Mouse (Mus musculus): Measurements from ENCODE around the gene AC131692.1. TPM values are rescaled to one million over a fixed set of nuclear protein-coding genes. Genes with fewer than 3 reads are reported as not detected.

AC131692.1 gene
- polyA plus RNA-seq (2015; fragmentation: Nextera tagmentation; extraction: Ambion mirVana) = 0.23 and 0.25 TPM in 2 replicates

DNA sequence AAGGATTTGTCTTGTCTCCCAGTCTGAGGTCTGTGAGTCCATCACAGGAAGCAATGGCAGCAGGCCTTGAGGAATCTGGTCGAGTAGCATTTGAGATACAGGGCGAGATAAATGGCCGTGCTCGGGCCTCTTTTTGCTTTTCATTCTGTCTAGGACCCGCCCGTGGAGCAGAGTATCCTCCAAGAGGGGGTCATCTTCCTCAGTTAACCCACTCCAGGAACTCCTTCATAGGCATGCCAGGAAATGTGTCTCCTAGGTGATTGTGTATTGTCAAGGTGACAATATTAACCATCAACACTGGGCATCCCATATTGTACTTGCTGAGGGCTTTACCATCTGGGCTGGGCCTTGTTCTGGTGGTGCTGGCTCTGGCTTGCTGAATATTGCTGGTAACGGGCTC lies at the start of gene AC131692.1:
AC131692.1 (plus strand) TSS at position 301 of the 400 bp plus-strand sequence.
- 80% methylated on average over 7 of the region's 7 CpGs for WGBS (ENCODE audit: insufficient replicate concordance)
- H3K36me3 ChIP-seq (replicated peaks) = peaks cover 81% of the 10 kb centered on the region
- no peaks in the 10 kb centered on the region for H3K9me3 ChIP-seq (replicated peaks)
- no peak for ATAC-seq (ENCODE audit: insufficient read depth)
- no peaks in the 10 kb centered on the region for H3K27me3 ChIP-seq
- H3K27ac ChIP-seq (replicated peaks) = no peak within 1 kb of the TSS
- H3K9ac ChIP-seq = no peak within 1 kb of the TSS
- peaks cover 9% of the 10 kb centered on the region; the same call in 1 of the 2 replicates for H3K4me1 ChIP-seq (replicated peaks)
- no peak within 1 kb of the TSS for H3K4me2 ChIP-seq
- H3K4me3 ChIP-seq (replicated peaks) = no peak within 1 kb of the TSS

DNA sequence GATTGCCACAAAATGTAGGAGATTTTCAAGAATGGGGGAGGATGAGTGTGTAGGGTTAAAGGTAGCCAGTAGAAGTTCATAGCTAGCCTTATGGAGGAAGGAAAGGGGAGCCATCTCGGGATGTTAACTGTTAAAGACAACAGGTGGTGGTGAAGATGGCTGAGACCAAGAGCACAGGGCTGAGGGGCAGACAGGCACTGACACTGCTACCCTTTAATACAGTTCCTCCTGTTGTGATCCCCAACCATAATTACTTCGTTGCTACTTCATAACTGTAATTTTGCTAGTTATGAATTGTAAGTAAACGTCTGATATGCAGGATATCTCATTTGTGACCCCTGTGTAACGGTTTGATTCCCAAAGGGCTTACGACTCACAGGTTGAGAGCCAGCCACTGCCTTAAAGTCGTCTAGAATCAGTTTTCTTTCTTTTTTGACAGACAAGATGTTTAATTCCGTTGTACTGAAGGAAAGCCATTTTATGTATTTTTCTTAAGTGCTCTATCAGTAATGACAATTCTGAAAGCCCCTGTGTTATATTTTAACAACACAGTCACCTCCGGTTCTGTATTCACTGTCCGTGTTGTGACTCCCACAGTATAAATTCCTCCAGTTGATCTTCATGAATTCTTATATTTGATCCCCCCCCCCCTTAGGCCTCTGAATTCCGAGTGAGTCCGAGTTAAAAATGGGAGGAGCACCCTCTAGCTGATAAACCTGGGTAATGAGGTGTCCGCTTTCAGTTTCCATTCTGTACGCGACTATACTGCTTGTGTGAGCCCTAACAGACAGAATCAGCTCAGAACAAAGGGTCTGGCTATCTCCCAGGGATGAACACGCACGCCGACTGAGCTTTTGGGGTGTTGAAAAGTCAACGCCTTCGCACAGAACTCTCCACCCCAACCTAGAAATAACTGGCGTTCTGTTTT lies 48.6 kb upstream of the AC131692.1 start:
- Histone ChIP-seq H3K4me1 (replicated peaks) (peaks cover 42% of the 10 kb centered on the region), H3K9me3 (replicated peaks) (no peaks in the 10 kb centered on the region)
- WGBS (ENCODE audit: insufficient replicate concordance) = 12% methylated on average over 20 of the region's 20 CpGs

DNA sequence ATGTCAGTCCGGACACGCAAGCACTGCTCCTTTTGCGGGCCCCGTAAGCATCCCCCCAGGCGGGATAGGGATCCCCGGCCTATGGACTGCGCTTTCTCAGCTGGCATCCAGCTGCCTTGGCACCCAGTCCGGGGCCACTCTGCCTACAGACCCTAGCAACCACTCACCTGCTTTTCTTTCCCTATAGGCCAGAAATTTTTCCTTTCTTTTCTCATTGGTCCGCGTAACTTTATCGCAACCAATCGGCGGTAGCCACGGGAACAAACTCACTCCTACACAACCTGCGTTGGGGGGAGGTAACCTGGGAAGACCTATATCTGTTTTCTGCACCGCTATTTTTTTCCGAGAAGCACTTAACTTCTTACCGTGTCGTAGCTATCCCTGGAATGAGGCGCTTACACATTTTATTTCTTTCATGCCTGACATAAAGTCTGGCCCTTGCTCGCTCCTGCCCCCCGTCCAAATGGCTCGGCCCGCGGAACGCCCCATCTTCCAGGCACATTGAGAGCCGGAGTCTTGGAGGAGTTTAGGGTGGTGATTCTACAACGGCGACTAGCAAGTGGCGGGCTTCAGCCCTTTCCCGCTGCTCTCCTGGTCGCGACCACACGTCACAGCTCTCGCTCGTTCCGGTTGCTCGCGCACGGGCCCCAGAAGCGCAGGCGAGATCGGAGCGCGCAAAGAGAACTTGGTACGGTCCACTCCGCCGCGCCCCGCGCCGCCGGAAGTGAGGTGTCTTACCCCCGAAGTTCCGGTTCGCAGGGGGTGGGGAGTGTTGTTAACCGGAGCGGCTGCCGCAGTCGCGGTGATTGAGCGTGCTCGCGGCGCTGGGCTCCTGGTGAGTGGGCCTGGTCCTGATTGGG lies 47.7 kb upstream of the AC131692.1 start, which contains the start of gene Syvn1:
Syvn1 (plus strand) TSS at position 283 of the 860 bp plus-strand sequence.
- under 1% methylated on average over 65 of the region's 65 CpGs for WGBS (ENCODE audit: insufficient replicate concordance)
- Histone ChIP-seq H3K27ac (replicated peaks) (peak within 1 kb of the TSS; percentile 99), H3K27me3 (no peaks in the 10 kb centered on the region), H3K4me1 (replicated peaks) (peaks cover 48% of the 10 kb centered on the region), H3K4me2 (peak within 1 kb of the TSS; percentile 77), H3K9ac (peak within 1 kb of the TSS; percentile 73), H3K4me3 (replicated peaks) (peak within 1 kb of the TSS; percentile 87), H3K9me3 (replicated peaks) (no peaks in the 10 kb centered on the region), H3K36me3 (replicated peaks) (peaks cover 37% of the 10 kb centered on the region)
- peak; percentile 90 for ATAC-seq (ENCODE audit: insufficient read depth)

More for the DNA sequence above, 48.6 kb upstream of the AC131692.1 start:
- ATAC-seq (ENCODE audit: insufficient read depth) = peak; percentile 55
- peak overlapping the region; percentile 99 for H3K27ac ChIP-seq (replicated peaks)
- peak overlapping the region; percentile 87 for H3K4me3 ChIP-seq (replicated peaks)
- H3K9ac ChIP-seq = peak overlapping the region; percentile 73
- peaks cover 28% of the 10 kb centered on the region for H3K36me3 ChIP-seq (replicated peaks)
- H3K27me3 ChIP-seq = no peaks in the 10 kb centered on the region
- peak overlapping the region; percentile 77 for H3K4me2 ChIP-seq

DNA sequence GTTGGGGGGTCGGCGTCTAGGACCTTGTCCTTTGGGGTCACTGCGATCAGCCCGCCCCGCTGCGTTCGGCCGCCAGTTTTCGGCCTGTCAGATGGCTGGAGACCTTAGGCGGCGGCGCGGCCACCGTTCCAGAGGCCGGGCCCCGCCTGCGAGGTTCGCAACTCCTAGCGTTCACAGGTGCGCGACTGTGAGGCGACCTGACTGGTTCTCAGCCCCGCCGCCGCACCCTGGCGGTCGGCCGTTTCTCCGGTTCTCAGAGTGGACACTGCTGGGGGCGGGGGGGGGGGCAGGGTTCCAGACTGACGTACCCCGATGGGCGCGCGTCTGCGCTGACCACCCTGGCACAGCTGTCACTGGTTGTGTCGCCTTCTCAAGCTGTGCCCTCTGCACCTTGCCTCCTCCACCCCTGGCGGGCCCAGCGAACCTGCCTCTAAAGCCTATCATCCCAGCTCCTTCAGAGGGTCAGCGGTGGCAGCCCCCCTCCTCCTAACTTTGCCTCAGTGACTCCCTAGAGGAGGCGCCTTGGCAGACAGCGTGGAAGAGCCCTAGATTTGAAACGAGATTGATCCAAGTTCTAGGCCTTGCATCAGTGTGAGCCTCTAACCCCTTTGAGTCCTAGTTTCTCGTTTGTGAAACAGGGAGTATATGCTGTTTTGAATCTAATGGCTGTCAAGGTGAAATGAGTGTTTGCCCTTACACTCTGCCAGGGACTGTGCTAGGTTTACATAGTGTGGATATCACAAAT lies 46.9 kb upstream of the AC131692.1 start:
- H3K36me3 ChIP-seq (replicated peaks) = peaks cover 45% of the 10 kb centered on the region
- peak overlapping the region; percentile 99 for H3K27ac ChIP-seq (replicated peaks)
- 1% methylated on average over 44 of the region's 44 CpGs for WGBS (ENCODE audit: insufficient replicate concordance)
- peak overlapping the region; percentile 87 for H3K4me3 ChIP-seq (replicated peaks)
- H3K9ac ChIP-seq = peak overlapping the region; percentile 73
- peak overlapping the region; percentile 77 for H3K4me2 ChIP-seq
- H3K9me3 ChIP-seq (replicated peaks) = no peaks in the 10 kb centered on the region
- H3K27me3 ChIP-seq = no peaks in the 10 kb centered on the region
- peak; percentile 7 for ATAC-seq (ENCODE audit: insufficient read depth)
- peaks cover 48% of the 10 kb centered on the region for H3K4me1 ChIP-seq (replicated peaks)

DNA sequence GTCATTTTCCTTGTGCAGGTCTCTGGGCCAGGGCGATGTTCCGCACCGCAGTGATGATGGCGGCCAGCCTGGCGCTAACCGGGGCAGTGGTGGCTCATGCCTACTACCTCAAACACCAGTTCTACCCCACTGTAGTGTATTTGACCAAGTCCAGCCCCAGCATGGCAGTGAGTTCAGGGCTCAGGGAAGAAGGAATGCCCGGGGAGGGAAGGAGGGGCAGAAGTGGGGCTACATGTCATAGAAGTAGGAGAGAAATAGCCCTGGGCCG lies 46.4 kb upstream of the AC131692.1 start:
- Histone ChIP-seq H3K9me3 (replicated peaks) (no peaks in the 10 kb centered on the region), H3K27me3 (no peaks in the 10 kb centered on the region), H3K4me2 (peak overlapping the region; percentile 77), H3K4me3 (replicated peaks) (peak overlapping the region; percentile 87), H3K36me3 (replicated peaks) (peaks cover 50% of the 10 kb centered on the region), H3K9ac (peak overlapping the region; percentile 73), H3K4me1 (replicated peaks) (peaks cover 48% of the 10 kb centered on the region), H3K27ac (replicated peaks) (peak overlapping the region; percentile 99)
- no peak for ATAC-seq (ENCODE audit: insufficient read depth)
- 73% methylated on average over 8 of the region's 8 CpGs for WGBS (ENCODE audit: insufficient replicate concordance)

DNA sequence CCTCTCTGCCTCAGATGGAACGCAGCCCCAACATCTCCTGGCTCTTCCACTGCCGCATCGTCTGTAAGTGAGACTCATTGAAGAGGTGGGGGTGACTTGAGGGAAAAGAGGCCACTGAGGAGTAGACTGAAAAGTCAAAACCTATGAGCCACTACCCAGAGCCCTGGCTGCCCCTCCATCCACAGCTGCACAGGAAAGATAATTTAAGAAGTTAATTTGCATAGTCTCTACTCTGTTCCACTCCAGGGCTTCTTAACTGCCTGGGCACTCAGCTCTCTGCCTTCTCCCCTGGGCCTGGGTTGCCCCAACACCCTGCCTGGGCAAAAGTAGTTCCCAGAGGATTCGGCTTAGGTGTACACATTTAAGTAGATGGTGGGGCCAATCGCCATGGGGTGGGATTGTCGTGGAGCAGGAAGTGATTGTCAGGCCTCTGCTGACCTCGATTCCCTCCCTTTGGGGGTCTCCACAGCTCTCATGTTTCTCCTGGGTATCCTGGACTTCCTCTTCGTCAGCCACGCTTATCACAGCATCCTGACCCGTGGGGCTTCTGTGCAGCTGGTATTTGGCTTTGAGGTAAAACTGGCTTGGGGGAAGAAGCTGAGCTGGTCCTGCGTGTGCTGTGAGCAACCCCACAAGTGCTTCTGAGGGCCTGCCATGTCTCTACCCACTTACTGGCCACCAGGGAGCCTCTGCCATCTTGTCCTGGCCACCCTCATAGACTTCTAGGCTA lies 45.4 kb upstream of the AC131692.1 start:
- peak overlapping the region; percentile 99 for H3K27ac ChIP-seq (replicated peaks)
- WGBS (ENCODE audit: insufficient replicate concordance) = 48% methylated on average over 11 of the region's 11 CpGs
- no peak for ATAC-seq (ENCODE audit: insufficient read depth)
- peak overlapping the region; percentile 77 for H3K4me2 ChIP-seq
- no peaks in the 10 kb centered on the region for H3K27me3 ChIP-seq
- no peaks in the 10 kb centered on the region for H3K9me3 ChIP-seq (replicated peaks)
- H3K4me1 ChIP-seq (replicated peaks) = peaks cover 54% of the 10 kb centered on the region
- peaks cover 60% of the 10 kb centered on the region for H3K36me3 ChIP-seq (replicated peaks)
- peak overlapping the region; percentile 73 for H3K9ac ChIP-seq
- H3K4me3 ChIP-seq (replicated peaks) = peak overlapping the region; percentile 87

DNA sequence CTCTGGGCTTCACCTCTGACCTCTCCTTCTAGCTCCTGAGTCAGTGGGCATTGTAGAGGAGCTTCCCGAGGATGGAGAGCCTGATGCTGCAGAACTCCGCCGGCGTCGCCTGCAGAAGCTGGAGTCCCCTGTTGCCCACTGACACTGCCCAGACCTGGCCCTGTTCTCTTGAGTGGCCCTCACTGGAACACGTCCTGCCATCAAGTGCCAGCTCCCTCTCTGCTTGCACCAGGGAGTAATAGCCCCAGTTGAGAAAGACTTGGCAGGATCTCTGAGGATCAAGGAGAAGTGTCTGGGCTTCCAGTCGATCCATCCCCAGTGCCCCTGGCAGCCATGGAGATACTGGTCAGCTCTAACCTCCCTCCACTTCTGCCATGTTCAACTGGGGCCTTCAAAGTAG lies 41.7 kb upstream of the AC131692.1 start:
- H3K9ac ChIP-seq = no peak overlapping the region
- no peak overlapping the region for H3K4me3 ChIP-seq (replicated peaks)
- peaks cover 45% of the 10 kb centered on the region for H3K4me1 ChIP-seq (replicated peaks)
- H3K27ac ChIP-seq (replicated peaks) = no peak overlapping the region
- no peak for ATAC-seq (ENCODE audit: insufficient read depth)
- H3K9me3 ChIP-seq (replicated peaks) = no peaks in the 10 kb centered on the region
- no peaks in the 10 kb centered on the region for H3K27me3 ChIP-seq
- peaks cover 80% of the 10 kb centered on the region for H3K36me3 ChIP-seq (replicated peaks)
- H3K4me2 ChIP-seq = no peak overlapping the region
- WGBS (ENCODE audit: insufficient replicate concordance) = 83% methylated on average over 7 of the region's 7 CpGs

DNA sequence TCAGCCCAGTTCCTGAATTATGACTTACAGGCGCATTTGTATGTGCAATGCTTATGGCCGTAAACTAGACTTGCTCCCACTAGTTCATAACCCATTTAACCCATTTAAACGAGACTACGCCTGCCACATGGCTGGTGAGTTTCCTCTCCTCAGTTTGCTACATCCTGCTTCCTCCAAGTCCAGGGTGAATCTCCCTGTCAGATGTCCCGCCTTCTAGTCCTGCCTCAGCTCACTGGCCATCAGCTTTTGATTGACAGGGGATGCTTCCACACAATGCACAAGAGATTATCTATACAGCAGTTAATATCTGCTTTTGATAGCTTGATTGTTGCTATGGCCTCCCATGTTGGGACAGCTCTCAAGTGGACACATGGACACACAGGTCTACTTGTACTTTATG lies 39.9 kb upstream of the AC131692.1 start:
- no peaks in the 10 kb centered on the region for H3K9me3 ChIP-seq (replicated peaks)
- WGBS (ENCODE audit: insufficient replicate concordance) = 73% methylated on average over 5 of the region's 5 CpGs
- no peak overlapping the region for H3K27ac ChIP-seq (replicated peaks)
- peaks cover 75% of the 10 kb centered on the region for H3K36me3 ChIP-seq (replicated peaks)
- no peaks in the 10 kb centered on the region for H3K27me3 ChIP-seq
- no peak overlapping the region for H3K4me2 ChIP-seq
- H3K4me3 ChIP-seq (replicated peaks) = no peak overlapping the region
- peaks cover 37% of the 10 kb centered on the region for H3K4me1 ChIP-seq (replicated peaks)
- no peak for ATAC-seq (ENCODE audit: insufficient read depth)
- H3K9ac ChIP-seq = no peak overlapping the region

DNA sequence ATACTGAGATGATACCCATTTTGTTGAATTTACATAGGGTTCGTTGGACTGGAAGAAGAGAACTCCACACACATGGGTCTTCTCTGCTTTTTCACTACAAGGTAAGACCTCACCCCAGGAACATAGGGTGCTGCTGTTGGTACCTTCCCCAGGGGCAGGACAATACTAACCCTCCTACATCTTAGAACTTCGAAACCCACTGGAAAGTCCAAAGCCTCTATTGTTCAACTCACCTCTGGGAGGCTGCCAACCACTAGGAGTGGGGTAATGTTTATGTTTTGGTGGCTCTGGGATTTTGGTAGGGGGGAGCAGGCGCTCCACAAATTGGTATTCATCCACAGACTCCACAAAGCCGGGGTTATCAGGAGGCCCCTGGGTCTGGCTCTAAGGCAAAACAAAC lies 37.5 kb upstream of the AC131692.1 start:
- no peaks in the 10 kb centered on the region for H3K9me3 ChIP-seq (replicated peaks)
- peak overlapping the region; percentile 81 for H3K4me3 ChIP-seq (replicated peaks)
- peaks cover 47% of the 10 kb centered on the region for H3K4me1 ChIP-seq (replicated peaks)
- no peaks in the 10 kb centered on the region for H3K27me3 ChIP-seq
- no peak for ATAC-seq (ENCODE audit: insufficient read depth)
- H3K27ac ChIP-seq (replicated peaks) = peak overlapping the region; percentile 70
- H3K36me3 ChIP-seq (replicated peaks) = peaks cover 62% of the 10 kb centered on the region
- WGBS (ENCODE audit: insufficient replicate concordance) = 46% methylated on average over 4 of the region's 4 CpGs
- peak overlapping the region; percentile 83 for H3K4me2 ChIP-seq
- H3K9ac ChIP-seq = peak overlapping the region; percentile 88
